Mouse (Mus musculus) E14TG2a.4 (cell line): ENCODE measurements around the gene Rhot2.

Source experiments
- CTCF ChIP-seq: conservative IDR thresholded peaks from 2 replicates; pipeline ENCODE4 v1.5.1; 2014; ENCODE audit warnings: low read length
- NANOG ChIP-seq: IDR thresholded peaks from 2 replicates; pipeline ENCODE4 v1.6.1; 2014; ENCODE audit warnings: borderline replicate concordance, low read length, mixed read lengths
- POU5F1 ChIP-seq: IDR thresholded peaks from 2 replicates; pipeline ENCODE4 v1.6.1; 2014; ENCODE audit warnings: low read length, borderline replicate concordance

DNA sequence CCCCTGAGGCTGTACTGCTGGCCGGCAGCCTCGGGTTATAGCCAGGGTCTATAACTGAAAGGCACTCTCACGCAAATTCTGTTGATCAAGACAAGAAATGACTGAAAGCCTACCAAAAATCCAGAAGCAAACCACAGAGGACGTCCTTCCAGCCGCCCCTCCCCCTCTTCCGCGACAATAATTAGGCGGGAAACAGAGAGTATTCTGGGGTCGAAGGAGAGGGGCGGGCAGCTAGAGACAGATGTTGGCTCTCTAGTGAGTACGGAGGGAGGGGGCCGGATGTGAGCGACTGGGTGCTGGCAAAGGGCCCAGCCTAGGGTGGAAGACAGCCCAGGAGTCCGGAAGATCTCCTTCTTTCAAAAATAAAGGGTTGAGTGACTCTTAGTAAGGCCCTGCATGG is 52.0 kb downstream of the Rhot2 start, which contains the start of gene Fam173a:
- no peak for TF ChIP-seq CTCF
- TF ChIP-seq NANOG, result no peak
- no peak for TF ChIP-seq POU5F1
